18 mouse cellular contexts compared by ENCODE assay signal in genomic region chr14:25341848-25342427, GRCm38 (mm10).
A peak's percentile ranks its signal among the peaks of the same experiment; 100 is the strongest.
DNase-seq lines count a peak whose midpoint lies in the region; ATAC-seq and TF ChIP-seq lines count a peak whose summit lies in the region.
"Had no signal": no experiment of that assay in that cellular context is flagged by ENCODE, and none has a peak within 500 bp of the region (broad histone marks: within the 10 kb centered on the region; RNA-seq: fewer than 3 reads in every experiment).

No protein-coding gene starts in this region.

- no peaks in the 10 kb centered on the region for H3K36me3 ChIP-seq in heart, embryonic 16.5 days (ENCODE audit: control insufficient read depth, insufficient read depth)
- H3K36me3 ChIP-seq in intestine, postnatal 0 days (ENCODE audit: control insufficient read depth, insufficient read depth), result no peaks in the 10 kb centered on the region
- H3K36me3 ChIP-seq: embryonic facial prominence, embryonic 12.5 days; forebrain, embryonic 15.5 days; G1E; neural tube, embryonic 15.5 days had no signal

- H3K27me3 ChIP-seq in heart, embryonic 16.5 days (ENCODE audit: control insufficient read depth, insufficient read depth, low read length), result no peaks in the 10 kb centered on the region
- no peaks in the 10 kb centered on the region for H3K27me3 ChIP-seq in intestine, postnatal 0 days (replicated peaks; ENCODE audit: control insufficient read depth, insufficient read depth, low read length)
- H3K27me3 ChIP-seq: embryonic facial prominence, embryonic 12.5 days; forebrain, embryonic 15.5 days; neural tube, embryonic 15.5 days had no signal

- no peak for ATAC-seq in heart, embryonic 16.5 days (replicated peaks; ENCODE audit: extremely low read depth, insufficient read depth, low FRiP score)
- ATAC-seq in intestine, postnatal 0 days, result peak; percentile 70
- ATAC-seq: forebrain, embryonic 15.5 days had no signal

- H3K9ac ChIP-seq in heart, embryonic 16.5 days (ENCODE audit: low read length), result 0 out of 2 replicates have a peak overlapping the region, but pooled peaks have one; percentile 39
- no peak overlapping the region for H3K9ac ChIP-seq in intestine, postnatal 0 days (ENCODE audit: low read depth, low read length)
- H3K9ac ChIP-seq: embryonic facial prominence, embryonic 12.5 days; forebrain, embryonic 15.5 days; liver, embryonic 14.5 days; neural tube, embryonic 15.5 days had no signal

- H3K27ac ChIP-seq in heart, embryonic 16.5 days (ENCODE audit: low read length), result no peak overlapping the region
- H3K27ac ChIP-seq in intestine, postnatal 0 days (ENCODE audit: low read depth, low read length), result no peak overlapping the region
- no peak overlapping the region for H3K27ac ChIP-seq in layer of hippocampus, adult 2 months
- H3K27ac ChIP-seq: forebrain, embryonic 15.5 days; gastrocnemius, adult 2 months; liver, embryonic 14.5 days had no signal

- no peak overlapping the region for H3K4me3 ChIP-seq in heart, embryonic 16.5 days (ENCODE audit: low read length)
- H3K4me3 ChIP-seq in intestine, postnatal 0 days (ENCODE audit: low read depth, low read length), result no peak overlapping the region
- H3K4me3 ChIP-seq in layer of hippocampus, adult 2 months, result no peak overlapping the region
- H3K4me3 ChIP-seq: embryonic facial prominence, embryonic 12.5 days; erythroblast, embryonic 14.5 days; forebrain, embryonic 15.5 days; gastrocnemius, adult 2 months; neural tube, embryonic 15.5 days had no signal

- intact Hi-C loops in heart, postnatal 36 days (cut with DNase I), result no loop called here

- no peaks in the 10 kb centered on the region for H3K9me3 ChIP-seq in heart, embryonic 16.5 days (replicated peaks; ENCODE audit: control insufficient read depth, low read length)
- H3K9me3 ChIP-seq in intestine, postnatal 0 days (ENCODE audit: control insufficient read depth), result no peaks in the 10 kb centered on the region
- H3K9me3 ChIP-seq: embryonic facial prominence, embryonic 12.5 days; forebrain, embryonic 15.5 days; neural tube, embryonic 15.5 days had no signal

- TF ChIP-seq CTCF in intestine, postnatal 0 days (IDR thresholded peaks at IDR 0.05; ENCODE audit: low read depth), result no peak
- no peak for TF ChIP-seq CTCF in layer of hippocampus, adult 2 months (conservative IDR thresholded peaks at IDR 0.05)

- DNase-seq in adrenal gland, postnatal 14 days, result peak; percentile 37
- DNase-seq in adrenal gland, postnatal 10 days, result no peak
- DNase-seq in heart, postnatal 36 days, result no peak
- peak; percentile 33 for DNase-seq in ZHBTc4 (ENCODE audit: low read depth, low spot score)
- DNase-seq in thymus, postnatal 4 days, result no peak
- DNase-seq in layer of hippocampus, adult 2 months (ENCODE audit: low spot score in 2 of 2), result no peak
- DNase-seq: cerebellum, adult 9-11 months; gastrocnemius, adult 2 months; kidney, postnatal 4 days; midbrain, embryonic 14.5 days had no signal

- no peak overlapping the region for H3K4me2 ChIP-seq in heart, embryonic 16.5 days (ENCODE audit: low read depth, low read length)
- H3K4me2 ChIP-seq in intestine, postnatal 0 days (replicated peaks; ENCODE audit: low read depth), result no peak overlapping the region
- H3K4me2 ChIP-seq: embryonic facial prominence, embryonic 12.5 days; forebrain, embryonic 15.5 days; neural tube, embryonic 15.5 days had no signal

- H3K4me1 ChIP-seq in heart, embryonic 16.5 days (ENCODE audit: control insufficient read depth, insufficient read depth, low read length), result peaks cover 46% of the 10 kb centered on the region
- H3K4me1 ChIP-seq in intestine, postnatal 0 days (replicated peaks; ENCODE audit: control insufficient read depth, insufficient read depth, low read length), result peaks cover 10% of the 10 kb centered on the region

- WGBS in heart, embryonic 16.5 days, result 48% methylated on average over 9 of the region's 9 CpGs
- 55% methylated on average over 9 of the region's 9 CpGs for WGBS in intestine, postnatal 0 days

Comparison
In these comparisons a context has a peak if more than half of its experiments do, and no peak if none do; other contexts are left out.
1. DNase-seq: peak in adrenal gland, postnatal 14 days (single experiment) and ZHBTc4 (single experiment); none in adrenal gland, postnatal 10 days (single experiment), heart, postnatal 36 days (0 of 2), thymus, postnatal 4 days (single experiment) and layer of hippocampus, adult 2 months (0 of 2).